Mouse (Mus musculus): ENCODE measurements around the gene Mapk1ip1l.

Mapk1ip1l gene

DNA sequence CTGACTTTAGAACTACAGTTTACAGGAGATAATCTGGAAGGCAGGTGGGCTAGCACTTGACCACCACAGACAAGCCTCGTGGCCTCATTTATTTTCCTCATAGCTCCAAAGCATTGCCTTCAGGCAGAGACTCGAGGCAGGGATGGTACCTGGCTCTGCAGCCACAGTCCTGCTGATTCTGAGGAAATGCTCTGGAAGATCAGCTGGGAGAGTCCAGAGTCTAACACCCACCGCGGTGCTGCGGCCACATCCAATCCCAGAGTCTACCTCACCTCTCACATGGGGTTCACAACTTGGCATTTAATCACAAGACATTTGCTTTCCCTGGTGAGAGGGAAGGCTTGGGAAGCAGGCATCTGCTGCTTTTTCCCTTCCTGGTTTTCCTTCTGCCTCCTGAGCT lies 56.9 kb downstream of the Mapk1ip1l start:
- in situ Hi-C loops (cut with MboI, MseI), result no loop called here

DNA sequence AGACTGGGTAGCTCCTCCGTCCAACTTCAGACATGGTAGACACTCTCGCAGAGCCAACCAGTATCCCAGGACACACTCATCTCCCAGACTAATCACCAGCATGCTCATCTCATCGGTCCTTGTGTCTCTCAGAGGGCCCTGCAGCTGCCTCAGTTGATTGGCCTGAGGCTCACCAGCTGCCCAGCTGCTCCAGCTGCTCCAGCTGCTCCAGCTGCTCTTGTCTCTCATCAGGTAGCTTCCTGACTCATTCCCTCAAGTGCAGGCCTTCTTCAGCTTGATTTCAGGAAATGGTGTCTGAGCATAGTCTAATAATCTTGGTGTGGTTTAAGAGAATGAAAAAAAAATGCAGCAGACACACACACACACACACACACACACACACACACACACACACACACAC lies 58.6 kb downstream of the Mapk1ip1l start:
- in situ Hi-C loops (cut with MboI, MseI), result no loop called here

DNA sequence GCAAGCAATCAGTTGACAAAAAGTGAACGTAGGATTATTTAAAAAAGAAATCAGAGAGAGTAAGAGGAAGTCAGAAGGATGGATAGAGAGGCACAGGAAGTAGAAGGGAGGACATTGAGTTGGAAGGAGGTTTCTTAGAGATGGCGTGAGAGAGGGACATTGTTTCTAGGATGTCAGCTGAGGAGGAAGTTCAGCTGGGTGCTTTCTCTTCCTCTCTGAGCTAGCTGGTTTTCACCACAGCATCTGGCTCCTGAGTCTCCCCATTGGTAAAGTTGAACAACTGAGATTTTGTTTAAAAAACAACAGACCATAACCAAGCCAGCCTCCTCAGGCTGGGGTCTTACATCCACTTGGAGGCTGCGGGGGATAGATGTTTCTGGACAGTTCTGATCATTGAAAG lies 61.5 kb downstream of the Mapk1ip1l start:
- in situ Hi-C loops (cut with MboI, MseI), result no loop called here

DNA sequence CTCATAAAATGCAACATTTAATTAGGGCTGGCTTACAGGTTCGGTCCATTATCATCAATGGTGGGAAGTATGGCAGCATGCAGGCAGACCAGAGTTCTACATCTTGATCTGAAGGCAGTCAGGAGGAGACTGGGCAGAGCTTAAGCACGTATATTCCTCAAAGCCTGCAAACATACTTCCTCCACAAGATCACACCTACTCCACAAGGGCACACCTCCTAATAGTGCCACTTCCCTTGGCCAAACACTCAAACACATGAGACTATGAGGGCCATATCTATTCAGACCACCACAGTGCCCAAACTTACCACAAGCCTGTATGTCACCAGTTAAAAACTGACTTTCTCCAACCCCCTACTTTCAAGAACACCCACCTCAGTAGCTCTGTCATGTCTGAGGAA lies 63.4 kb downstream of the Mapk1ip1l start:
- in situ Hi-C loops (cut with MboI, MseI), result no loop called here

DNA sequence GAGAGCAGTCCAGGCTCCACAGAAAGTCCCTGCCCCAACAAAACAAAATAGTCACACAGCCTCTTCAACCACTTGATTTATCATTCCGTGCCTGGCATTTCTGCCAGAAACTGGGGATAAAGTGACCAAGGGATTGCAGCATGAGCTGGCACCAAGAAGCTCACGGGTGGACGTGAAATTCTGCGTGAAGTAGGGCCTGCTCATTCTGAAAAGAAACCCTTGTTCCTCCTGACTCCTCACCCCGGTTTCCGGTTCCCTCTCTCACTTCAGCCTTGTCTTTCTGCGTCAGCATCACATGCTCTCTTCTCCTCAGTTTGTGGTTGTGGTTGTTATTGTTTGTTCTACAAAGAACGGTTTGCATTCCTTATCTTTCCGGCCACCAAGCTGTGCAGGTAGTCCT lies 63.8 kb downstream of the Mapk1ip1l start:
- in situ Hi-C loops (cut with MboI, MseI), result no loop called here

GRCm38 (mm10) chr14:47364742-47365449 lies 66.8 kb downstream of the Mapk1ip1l start:
- in situ Hi-C loops (cut with MboI, MseI), result no loop called here

- in situ Hi-C loops (cut with MboI, MseI), result no loop called here
Measured at GRCm38 (mm10) chr14:47366881-47367321, 68.8 kb downstream of the Mapk1ip1l start.

DNA sequence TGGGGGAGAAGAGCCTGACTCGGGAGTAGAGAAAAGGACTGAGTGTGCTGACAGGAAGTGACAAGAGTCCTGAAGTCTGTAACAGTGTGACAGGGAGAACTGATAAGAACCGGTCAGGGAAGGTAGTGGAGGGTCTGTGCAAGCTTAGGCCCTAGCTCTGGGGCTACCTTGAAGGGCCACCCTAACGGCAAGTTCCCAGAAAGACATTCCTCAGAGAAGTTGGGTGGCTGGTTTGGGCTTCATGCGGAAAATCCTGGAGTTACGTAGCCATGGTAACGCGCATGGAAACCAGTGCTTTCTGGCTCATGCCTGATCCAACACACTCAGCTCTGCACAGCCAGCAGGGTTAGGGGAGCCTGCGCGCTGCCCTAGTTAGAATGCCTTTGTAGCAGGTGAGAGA lies 69.4 kb downstream of the Mapk1ip1l start, which contains the start of gene Lgals3:
Lgals3 (plus strand) TSS at position 291 of the 400 bp plus-strand sequence.
- in situ Hi-C loops (cut with MboI, MseI), result no loop called here

DNA sequence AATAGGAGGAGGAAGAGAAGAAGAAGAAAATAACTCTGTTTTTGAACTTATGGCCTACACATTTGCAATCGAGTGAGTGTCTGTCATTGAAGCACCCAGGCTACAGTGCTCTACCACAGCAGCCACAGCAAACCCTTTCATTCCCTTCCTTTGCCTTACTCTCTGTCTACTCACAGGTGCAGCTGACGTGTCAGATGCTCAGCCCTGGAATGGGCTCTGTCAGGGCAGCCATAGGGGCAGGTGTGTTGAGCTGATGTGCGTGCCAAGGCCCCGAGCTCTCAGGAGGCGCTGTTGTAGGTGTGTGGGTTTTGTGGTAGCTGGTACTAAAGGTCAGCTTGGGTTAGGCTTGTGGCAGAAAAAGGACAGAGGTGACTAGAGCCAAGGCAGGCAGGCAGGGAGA lies 71.7 kb downstream of the Mapk1ip1l start:
- in situ Hi-C loops (cut with MboI, MseI), result no loop called here

DNA sequence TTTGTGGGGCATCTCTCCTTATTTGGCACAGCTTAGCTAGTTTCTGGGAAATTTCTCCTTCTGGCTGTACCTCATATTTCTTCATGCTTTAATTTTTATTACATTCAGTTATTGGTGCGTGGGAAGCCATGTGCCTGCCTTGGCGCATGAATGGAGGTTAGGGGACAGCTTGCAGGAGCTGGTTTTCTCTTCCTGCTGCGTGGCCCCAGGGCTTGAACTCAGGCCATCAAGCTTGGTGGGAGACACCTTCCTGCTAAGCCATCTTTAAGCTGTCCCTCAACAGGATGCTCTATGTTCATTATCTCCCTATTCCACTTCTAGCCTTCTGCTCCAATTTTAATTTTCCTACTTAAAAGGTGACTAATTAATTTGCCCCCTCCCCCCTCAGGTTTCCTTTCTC lies 72.7 kb downstream of the Mapk1ip1l start:
- in situ Hi-C loops (cut with MboI, MseI), result no loop called here

DNA sequence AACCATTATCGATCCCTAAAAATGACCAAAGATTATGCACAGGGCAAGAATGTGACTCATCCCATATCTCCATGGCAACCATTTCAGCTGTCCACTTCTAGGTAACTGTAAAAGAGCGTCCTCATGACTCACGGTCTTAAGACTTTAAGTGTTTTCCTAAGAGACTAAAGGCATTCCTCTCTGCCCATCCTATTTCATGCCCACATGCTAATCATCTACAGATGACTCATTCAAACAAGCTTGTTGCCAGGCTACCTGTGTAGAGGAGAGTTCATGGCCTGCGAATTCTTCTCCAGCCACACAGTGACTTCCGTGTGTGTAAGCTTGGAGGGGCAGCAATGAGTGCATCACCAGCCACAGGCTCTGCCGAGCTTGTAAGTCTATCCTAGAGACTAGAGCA lies 73.6 kb downstream of the Mapk1ip1l start:
- in situ Hi-C loops (cut with MboI, MseI), result no loop called here
